Mouse (Mus musculus): Measurements from ENCODE around the gene Tc2n.

DNA sequence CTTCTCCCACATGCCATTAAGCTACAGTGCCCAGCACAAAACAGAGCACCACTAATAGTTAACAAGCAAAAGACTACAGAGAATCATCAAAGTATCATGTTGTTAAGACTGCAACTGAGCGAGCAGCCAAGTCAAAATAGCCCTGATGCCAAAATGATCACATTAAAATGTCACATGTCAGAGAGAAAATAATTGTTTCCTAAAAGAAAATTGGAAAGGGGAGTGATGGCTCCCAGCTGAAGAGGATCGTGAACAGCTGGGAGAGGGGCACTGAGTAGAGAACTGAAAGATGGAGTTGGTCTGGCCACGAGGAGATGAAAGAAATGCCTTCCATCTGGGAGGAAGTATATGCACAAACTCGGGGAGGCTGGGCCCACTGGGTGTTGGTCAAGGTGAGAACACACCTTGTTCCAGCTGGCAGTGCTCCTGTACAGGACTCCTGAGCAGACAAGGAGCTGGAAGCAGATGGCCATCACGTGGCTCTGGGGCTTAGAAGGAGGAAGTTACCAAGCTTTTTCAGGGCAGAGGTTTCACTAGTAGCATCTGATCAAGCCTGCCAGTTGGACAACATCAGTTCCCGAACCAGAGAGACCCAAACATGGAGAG, 41.2 kb upstream of the Tc2n start:
- TF ChIP-seq CTCF (IDR thresholded peaks at IDR 0.05; ENCODE audit: borderline replicate concordance, insufficient read depth, low read length) (no peak), POLR2A (IDR thresholded peaks at IDR 0.05; ENCODE audit: low read depth, low read length) (no peak)
